Mouse (Mus musculus) MEL (cell line): ENCODE measurements around the gene Gclm. TPM values are rescaled to one million over a fixed set of nuclear protein-coding genes. Genes with fewer than 3 reads are reported as not detected.

Experiments
- DNase-seq: peaks from one replicate; pipeline ENCODE4 v3.0.0; 2011; ENCODE audit warnings: low read depth, low spot score
- H3K27ac ChIP-seq: 2 replicates; pipeline ENCODE4 v1.5.1; 2012; ENCODE audit warnings: low read depth, mild to moderate bottlenecking, control low read depth, low read length, moderate library complexity; ENCODE audit not compliant: control insufficient read depth
- H3K27me3 ChIP-seq, 2 experiments: fragments of 150-350 bp in 1 of 2; sonication (generic) in 1 of 2; 2 replicates each; pipeline ENCODE4 v1.6.1; 2012; ENCODE audit warnings: low read length in 2 of 2, mild to moderate bottlenecking in 2 of 2, improper control_type of control experiment in 1 of 2, moderate library complexity in 1 of 2; ENCODE audit not compliant: insufficient read depth in 2 of 2, control insufficient read depth in 1 of 2
- H3K36me3 ChIP-seq, 2 experiments: 2 replicates each; pipeline ENCODE4 v1.6.1; 2012 to 2014; ENCODE audit warnings: low read length in 2 of 2, improper control_type of control experiment in 1 of 2, inconsistent platforms in 1 of 2, mild to moderate bottlenecking in 1 of 2; ENCODE audit not compliant: insufficient read depth in 2 of 2, control insufficient read depth in 1 of 2
- H3K4me1 ChIP-seq, 2 experiments: fragments of 150-350 bp in 1 of 2; sonication (generic) in 1 of 2; 2 replicates each; pipeline ENCODE4 v1.6.1; 2012; ENCODE audit warnings: low read length in 2 of 2, improper control_type of control experiment in 1 of 2, mild to moderate bottlenecking in 1 of 2; ENCODE audit not compliant: insufficient read depth in 2 of 2, control insufficient read depth in 1 of 2
- H3K4me3 ChIP-seq, 2 experiments: fragments of 150-350 bp in 1 of 2; sonication (generic) in 1 of 2; 2 replicates each; pipeline ENCODE4 v1.5.1; 2012; ENCODE audit warnings: low read depth in 2 of 2, low read length in 2 of 2, mild to moderate bottlenecking in 2 of 2, moderate library complexity in 2 of 2, control low read depth in 1 of 2, improper control_type of control experiment in 1 of 2; ENCODE audit not compliant: control insufficient read depth in 1 of 2, insufficient read depth in 1 of 2
- H3K79me2 ChIP-seq: 2 replicates; pipeline ENCODE4 v1.6.1; 2012; ENCODE audit warnings: mild to moderate bottlenecking, low read length, moderate library complexity; ENCODE audit not compliant: control insufficient read depth, poor library complexity, insufficient read depth
- H3K9ac ChIP-seq: 2 replicates; pipeline ENCODE4 v1.6.1; 2012; ENCODE audit warnings: low read depth, mild to moderate bottlenecking, control low read depth, low read length, moderate library complexity; ENCODE audit not compliant: control insufficient read depth, poor library complexity, severe bottlenecking
- H3K9me3 ChIP-seq: fragments of 150-350 bp; sonication (generic); replicated peaks from 2 replicates; pipeline ENCODE4 v1.6.1; 2012; ENCODE audit warnings: mild to moderate bottlenecking, low read length, improper control_type of control experiment, moderate library complexity; ENCODE audit not compliant: insufficient read depth
- CHD1 ChIP-seq: IDR thresholded peaks from 2 replicates; pipeline ENCODE4 v1.6.1; 2012; ENCODE audit warnings: low read depth, mild to moderate bottlenecking, inconsistent platforms, low read length, improper control_type of control experiment
- CHD2 ChIP-seq: IDR thresholded peaks from 2 replicates; pipeline ENCODE4 v1.6.1; 2011; ENCODE audit warnings: low read length, improper control_type of control experiment
- CTCF ChIP-seq, 3 experiments: IDR thresholded peaks in 2 of 3; conservative IDR thresholded peaks in 1 of 3; 2 replicates each; pipeline ENCODE4 v1.5.1; 2011 to 2012; ENCODE audit warnings: low read length in 3 of 3, low read depth in 2 of 3, mild to moderate bottlenecking in 2 of 3, improper control_type of control experiment in 1 of 3, inconsistent platforms in 1 of 3, mixed read lengths in 1 of 3, moderate library complexity in 1 of 3; ENCODE audit not compliant: control insufficient read depth in 1 of 3, insufficient read depth in 1 of 3, poor library complexity in 1 of 3, severe bottlenecking in 1 of 3
- EP300 ChIP-seq, 2 experiments: IDR thresholded peaks; 2 replicates each; pipeline ENCODE4 v1.6.1; 2011; ENCODE audit warnings: improper control_type of control experiment in 2 of 2, low read length in 2 of 2, low read depth in 1 of 2, mild to moderate bottlenecking in 1 of 2
- ETS1 ChIP-seq: IDR thresholded peaks from 2 replicates; pipeline ENCODE4 v1.6.1; 2012; ENCODE audit warnings: low read depth, mild to moderate bottlenecking, inconsistent platforms, low read length, improper control_type of control experiment, moderate library complexity
- JUND ChIP-seq: IDR thresholded peaks from 2 replicates; pipeline ENCODE4 v1.6.1; 2011; ENCODE audit warnings: low read depth, mild to moderate bottlenecking, improper control_type of control experiment, low read length
- KAT2A ChIP-seq: conservative IDR thresholded peaks from 2 replicates; pipeline ENCODE4 v1.6.1; 2012; ENCODE audit warnings: low read depth, low read length, improper control_type of control experiment, inconsistent platforms
- MAFK ChIP-seq: IDR thresholded peaks from 2 replicates; pipeline ENCODE4 v1.6.1; 2011; ENCODE audit warnings: low read depth, mild to moderate bottlenecking, low read length, improper control_type of control experiment, borderline replicate concordance
- MAZ ChIP-seq: IDR thresholded peaks from 2 replicates; pipeline ENCODE4 v1.6.1; 2012; ENCODE audit warnings: low read depth, mild to moderate bottlenecking, inconsistent platforms, low read length, improper control_type of control experiment
- MEF2A ChIP-seq: IDR thresholded peaks from 2 replicates; pipeline ENCODE4 v1.6.1; 2014; ENCODE audit warnings: low read depth, mild to moderate bottlenecking, inconsistent platforms, low read length, improper control_type of control experiment; ENCODE audit not compliant: poor library complexity, insufficient replicate concordance, severe bottlenecking; ENCODE audit errors: extremely low read depth
- MXI1 ChIP-seq: IDR thresholded peaks from 2 replicates; pipeline ENCODE4 v1.6.1; 2011; ENCODE audit warnings: mild to moderate bottlenecking, low read depth, low read length, improper control_type of control experiment
- POLR2A ChIP-seq, 2 experiments: IDR thresholded peaks; 2 replicates each; pipeline ENCODE4 v1.6.1; 2011 to 2012; ENCODE audit warnings: low read length in 2 of 2, mild to moderate bottlenecking in 2 of 2, control low read depth in 1 of 2, improper control_type of control experiment in 1 of 2, low read depth in 1 of 2, moderate library complexity in 1 of 2; ENCODE audit not compliant: control insufficient read depth in 1 of 2, insufficient read depth in 1 of 2, poor library complexity in 1 of 2
- POLR2AphosphoS5 ChIP-seq: IDR thresholded peaks from 2 replicates; pipeline ENCODE4 v1.6.1; 2012; ENCODE audit warnings: low read depth, borderline replicate concordance, mild to moderate bottlenecking, inconsistent platforms, low read length, moderate library complexity, mixed read lengths
- RAD21 ChIP-seq: IDR thresholded peaks from 2 replicates; pipeline ENCODE4 v1.6.1; 2011; ENCODE audit warnings: mild to moderate bottlenecking, low read depth, low read length, improper control_type of control experiment
- RCOR1 ChIP-seq: IDR thresholded peaks from 2 replicates; pipeline ENCODE4 v1.6.1; 2012; ENCODE audit warnings: low read depth, mild to moderate bottlenecking, inconsistent platforms, low read length, improper control_type of control experiment
- SIN3A ChIP-seq: IDR thresholded peaks from 2 replicates; pipeline ENCODE4 v1.6.1; 2012; ENCODE audit warnings: low read length, improper control_type of control experiment, inconsistent platforms
- TAL1 ChIP-seq: IDR thresholded peaks from 2 replicates; pipeline ENCODE4 v1.6.1; 2012; ENCODE audit warnings: mild to moderate bottlenecking, inconsistent platforms, low read length, moderate library complexity, mixed read lengths
- TBP ChIP-seq: IDR thresholded peaks from 2 replicates; pipeline ENCODE4 v1.8.0; 2011; ENCODE audit warnings: low read depth, low read length, improper control_type of control experiment
- USF2 ChIP-seq, 2 experiments: IDR thresholded peaks; 2 replicates each; pipeline ENCODE4 v1.6.1; 2011 to 2012; ENCODE audit warnings: improper control_type of control experiment in 2 of 2, low read length in 2 of 2, borderline replicate concordance in 1 of 2, inconsistent platforms in 1 of 2, low read depth in 1 of 2, mild to moderate bottlenecking in 1 of 2; ENCODE audit not compliant: insufficient read depth in 1 of 2
- polyA plus RNA-seq, 2 experiments: library from polyadenylated mRNA; stranded (reverse) in 1 of 2; unstranded in 1 of 2; fragments of >175 nt in 1 of 2; fragments of >200 nt in 1 of 2; gene quantifications; 2 replicates each; pipeline versions ENCODE4 v1.2.1 to v1.2.4; 2012; ENCODE audit warnings: low replicate concordance in 2 of 2, low read depth in 1 of 2; ENCODE audit not compliant: insufficient read length in 2 of 2, insufficient read depth in 1 of 2, missing spikeins in 1 of 2
- total RNA-seq: library from RNA; depleted of rRNA; stranded (reverse); fragments of 300-350 nt; gene quantifications from 2 replicates; pipeline ENCODE4 v1.2.3, GENCODE M21; 2012

Gclm gene
- total and polyA plus RNA-seq, 3 experiments: 123 to 334 (median 174) TPM

- Histone ChIP-seq H3K4me3 (no peak overlapping the region), H3K27me3 (no peaks in the 10 kb centered on the region), H3K9me3 (no peaks in the 10 kb centered on the region), H3K27ac (no peak overlapping the region), H3K4me1 (peaks cover 0 to 3% of the 10 kb centered on the region in 2 experiments; a peak in 1 of 4 replicates), H3K79me2 (no peaks in the 10 kb centered on the region), H3K9ac (no peak overlapping the region), H3K36me3 (no peaks in the 10 kb centered on the region)
- TF ChIP-seq USF2 (IDR thresholded peaks at IDR 0.05; ENCODE audit: borderline replicate concordance in 1 of 2, insufficient read depth in 1 of 2, low read depth in 1 of 2, low read length in 2 of 2) (no peak), RAD21 (no peak), MAFK (no peak), MEF2A (no peak), POLR2AphosphoS5 (no peak), POLR2A (IDR thresholded peaks at IDR 0.05; ENCODE audit: control insufficient read depth in 1 of 2, insufficient read depth in 1 of 2, low read depth in 1 of 2, low read length in 2 of 2, poor library complexity in 1 of 2) (no peak), CHD2 (no peak), KAT2A (no peak), JUND (no peak), MXI1 (no peak), TAL1 (no peak), EP300 (IDR thresholded peaks at IDR 0.05; ENCODE audit: low read depth in 1 of 2, low read length in 2 of 2) (no peak)
- DNase-seq: no peak
Measured at GRCm38 (mm10) chr3:122200447-122200846, 44.9 kb upstream of the Gclm start.

GRCm38 (mm10) chr3:122202307-122202732, 43.0 kb upstream of the Gclm start:
- TF ChIP-seq SIN3A (no peak), RCOR1 (no peak), MAZ (no peak), CTCF (IDR thresholded peaks at IDR 0.05 in 2 of 3, conservative IDR thresholded peaks at IDR 0.05 in 1 of 3; ENCODE audit: control insufficient read depth in 1 of 3, insufficient read depth in 1 of 3, low read depth in 2 of 3, low read length in 3 of 3, poor library complexity in 1 of 3, severe bottlenecking in 1 of 3) (no peak), CHD1 (no peak), ETS1 (no peak), TBP (no peak)
- Histone ChIP-seq H3K4me1 (peaks cover 0 to 3% of the 10 kb centered on the region in 2 experiments; a peak in 1 of 4 replicates), H3K36me3 (no peaks in the 10 kb centered on the region), H3K79me2 (no peaks in the 10 kb centered on the region), H3K9me3 (no peaks in the 10 kb centered on the region), H3K9ac (no peak overlapping the region), H3K27me3 (no peaks in the 10 kb centered on the region; a peak in 1 of 4 replicates), H3K4me3 (no peak overlapping the region), H3K27ac (no peak overlapping the region)
- no peak for DNase-seq
